Mouse (Mus musculus): ENCODE measurements around the gene Zcchc17.
A peak's percentile ranks its signal among the peaks of the same experiment; 100 is the strongest.

The Zcchc17 gene

DNA sequence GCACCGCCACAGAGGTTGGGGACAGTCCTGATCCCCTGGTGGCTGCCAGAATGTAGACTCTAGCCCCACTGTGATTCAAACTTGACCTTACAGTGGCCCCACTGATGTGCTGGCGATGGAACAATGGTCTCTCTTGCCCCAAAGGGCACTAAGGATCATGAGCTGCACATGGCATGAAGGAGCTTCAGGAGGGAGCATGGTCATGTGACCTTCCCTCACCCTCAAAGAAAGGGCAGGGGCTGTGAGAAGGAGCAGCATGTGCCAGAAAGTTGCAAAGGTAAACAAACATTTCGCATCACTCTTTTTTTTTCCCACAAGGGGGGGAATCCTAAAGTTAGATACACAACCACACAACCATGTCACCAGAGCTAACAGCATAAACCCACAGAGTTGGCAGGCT, 41.6 kb downstream of the Zcchc17 start:
- no peak for DNase-seq (ENCODE audit: low read depth, low spot score)

DNA sequence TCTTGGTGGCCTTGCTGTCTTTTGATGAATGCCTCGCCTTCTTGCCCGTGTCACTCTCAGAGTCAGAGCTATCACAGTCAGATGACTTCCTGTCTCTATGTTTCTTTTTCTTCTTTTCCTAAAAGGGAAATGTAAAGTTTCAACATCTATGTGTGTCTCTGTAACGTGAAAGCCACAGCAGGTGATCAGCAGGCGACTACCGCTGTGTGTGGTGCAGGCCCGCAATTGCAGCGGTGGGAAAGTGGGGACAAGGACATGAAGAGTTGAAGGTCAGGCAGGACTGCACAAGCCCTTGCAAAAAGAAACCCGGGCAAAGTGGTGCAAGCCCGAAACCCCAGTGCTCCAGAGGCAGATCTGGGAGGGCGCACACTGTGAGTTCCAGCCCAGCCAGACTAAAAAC, 43.1 kb downstream of the Zcchc17 start:
- DNase-seq (ENCODE audit: low read depth, low spot score): no peak

- DNase-seq (ENCODE audit: low read depth, low spot score): no peak
Measured at GRCm38 (mm10) chr4:130315771-130316527, 43.8 kb downstream of the Zcchc17 start.

DNA sequence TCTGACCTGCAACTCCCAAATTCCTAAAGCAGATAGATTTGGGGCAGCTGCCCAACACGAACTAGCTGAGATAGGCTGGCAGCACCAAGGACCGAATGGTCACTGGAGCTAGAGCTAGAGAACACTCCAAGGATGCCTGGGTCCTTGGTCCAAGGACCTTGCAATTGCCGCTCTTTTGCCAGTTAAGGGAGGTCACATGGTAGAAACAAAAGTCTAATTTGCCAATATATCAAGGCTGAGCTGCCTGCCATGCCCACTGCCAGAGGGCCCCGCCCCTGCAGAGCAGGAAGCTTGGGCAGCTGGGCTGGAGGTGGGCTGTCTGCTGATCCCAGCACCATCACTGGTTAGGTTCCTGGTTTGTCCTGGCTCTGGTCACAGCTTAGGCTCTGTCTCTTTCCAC, 46.2 kb downstream of the Zcchc17 start:
- DNase-seq (ENCODE audit: low read depth, low spot score): no peak

- peak; percentile 58 for DNase-seq (ENCODE audit: low read depth, low spot score)
Measured at GRCm38 (mm10) chr4:130312526-130312925, 47.2 kb downstream of the Zcchc17 start.

DNA sequence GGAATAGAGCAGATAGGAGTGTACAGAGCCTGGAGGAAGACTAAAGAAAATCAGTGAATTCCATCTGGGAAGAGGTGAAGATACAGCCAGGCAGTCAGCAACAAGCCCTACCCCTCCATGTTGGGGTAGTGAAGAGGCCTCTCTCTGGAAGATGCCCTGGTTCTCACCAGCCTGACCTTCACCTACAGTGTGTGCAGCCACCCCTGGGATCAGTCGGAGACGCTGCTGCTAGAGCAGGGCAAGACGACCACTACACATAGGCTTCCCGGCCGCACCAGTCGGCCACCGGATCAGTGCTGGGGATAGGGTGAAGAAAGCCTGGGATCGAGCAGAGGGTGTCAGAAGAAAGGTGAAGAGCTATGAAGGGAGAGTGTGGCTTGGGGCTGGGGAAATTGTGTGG, 50.5 kb downstream of the Zcchc17 start:
- DNase-seq (ENCODE audit: low read depth, low spot score): no peak

- peak; percentile 87 for DNase-seq (ENCODE audit: low read depth, low spot score)
Measured at GRCm38 (mm10) chr4:130308231-130309081, 51.3 kb downstream of the Zcchc17 start, which contains the start of the genes Fabp3 and Gm10570. Fabp3 (plus strand) TSS chr4:130308595. Gm10570 (minus strand) TSS chr4:130308674.

DNA sequence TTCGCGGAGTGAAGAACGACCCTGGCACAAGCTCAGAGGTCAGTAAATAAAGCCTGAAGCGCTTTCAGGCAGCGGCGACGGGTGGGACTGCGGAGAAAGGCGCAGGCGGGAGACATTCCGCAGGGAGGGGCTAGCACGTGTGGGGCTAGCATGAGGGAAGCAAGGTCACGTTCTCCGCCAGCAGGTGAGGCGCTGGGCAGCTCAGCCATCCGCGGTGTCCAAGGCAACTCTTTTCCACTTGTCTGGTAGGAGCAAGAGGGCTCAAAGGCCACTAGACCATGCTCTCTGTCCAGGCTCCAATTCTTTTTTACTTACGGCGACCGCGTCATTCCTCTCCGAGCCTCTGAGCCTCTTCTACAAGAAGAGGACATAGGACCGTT, 51.9 kb downstream of the Zcchc17 start:
- DNase-seq (ENCODE audit: low read depth, low spot score): peak; percentile 56

GRCm38 (mm10) chr4:130306796-130307630, 52.7 kb downstream of the Zcchc17 start:
- DNase-seq (ENCODE audit: low read depth, low spot score): peak; percentile 81

DNA sequence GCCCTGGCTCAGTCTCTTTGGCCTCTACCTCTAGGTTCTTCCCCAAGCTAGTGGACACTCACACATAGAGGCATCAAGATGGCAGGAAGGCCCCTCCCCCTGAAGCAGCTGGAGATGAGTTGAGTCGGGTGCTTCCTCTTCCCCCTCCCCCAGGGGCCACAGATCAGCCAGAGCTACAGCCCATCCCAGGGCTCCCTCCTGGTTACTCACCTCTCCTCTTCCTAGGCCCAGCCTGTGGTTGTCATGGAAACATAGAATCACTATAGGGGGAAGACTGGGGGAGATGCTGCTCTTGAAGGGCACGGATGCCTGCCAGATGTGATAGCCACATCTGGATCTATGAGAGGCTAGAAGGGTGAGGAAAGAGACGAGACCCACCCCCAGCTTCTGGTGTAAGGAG, 55.0 kb downstream of the Zcchc17 start:
- DNase-seq (ENCODE audit: low read depth, low spot score): no peak

GRCm38 (mm10) chr4:130302285-130302870, 57.4 kb downstream of the Zcchc17 start:
- DNase-seq (ENCODE audit: low read depth, low spot score): no peak

GRCm38 (mm10) chr4:130299629-130300018, 60.1 kb downstream of the Zcchc17 start:
- DNase-seq (ENCODE audit: low read depth, low spot score): no peak

DNA sequence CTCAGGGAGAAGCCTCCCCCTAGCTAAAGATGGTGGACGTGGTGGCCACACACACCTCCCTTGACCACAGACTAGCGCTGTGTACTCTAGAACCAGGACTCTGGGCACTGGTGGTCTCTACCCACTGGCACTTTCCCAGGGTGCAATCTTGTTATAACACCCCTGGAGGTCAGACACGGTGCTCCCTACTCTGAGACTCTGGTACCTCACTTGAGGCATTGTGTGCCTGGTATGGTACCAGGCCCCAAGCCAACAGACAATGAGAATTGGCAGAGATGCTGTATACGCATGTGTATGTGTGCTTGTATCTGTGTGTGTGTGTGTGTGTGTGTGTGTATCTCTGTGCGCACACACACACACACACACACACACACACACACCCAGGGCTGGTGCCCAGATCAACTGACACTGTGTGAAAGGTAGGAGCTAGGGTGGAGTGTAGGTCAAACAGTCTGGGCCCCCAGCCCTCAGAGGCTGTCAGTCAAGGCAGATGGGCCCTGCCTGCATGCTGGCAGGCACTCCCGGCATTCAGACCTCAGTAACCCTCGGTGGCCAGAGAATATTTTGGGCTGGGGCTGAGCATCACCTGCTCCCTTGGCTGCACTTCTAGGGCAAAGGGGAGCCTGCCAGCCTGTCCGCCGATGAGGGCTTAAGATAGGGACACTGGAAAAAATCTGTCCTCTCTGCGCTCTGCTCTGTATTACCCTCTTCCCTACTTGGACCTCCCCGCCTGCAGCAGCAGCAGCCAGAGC, 60.7 kb downstream of the Zcchc17 start:
- DNase-seq (ENCODE audit: low read depth, low spot score): peak; percentile 92

DNA sequence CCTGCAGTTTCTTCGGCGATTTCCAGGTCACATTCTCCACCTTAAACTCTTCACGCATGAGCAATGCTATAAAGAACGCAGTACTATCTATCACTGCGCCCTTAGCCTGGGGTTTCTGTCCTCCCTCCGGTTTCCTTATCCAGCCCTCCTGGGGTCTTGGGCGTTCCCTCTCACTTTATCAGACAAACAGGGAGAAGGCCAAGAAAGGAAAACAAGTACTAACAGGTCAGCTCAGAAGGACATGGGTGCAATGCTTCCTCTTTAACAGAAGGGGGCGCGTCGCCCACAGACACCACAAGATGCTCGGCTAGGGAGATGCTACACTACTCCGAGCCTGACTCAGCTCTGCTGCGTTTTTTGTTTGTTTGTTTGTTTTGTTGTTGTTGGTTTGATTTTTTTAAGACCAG, 62.6 kb downstream of the Zcchc17 start:
- peak; percentile 57 for DNase-seq (ENCODE audit: low read depth, low spot score)

DNA sequence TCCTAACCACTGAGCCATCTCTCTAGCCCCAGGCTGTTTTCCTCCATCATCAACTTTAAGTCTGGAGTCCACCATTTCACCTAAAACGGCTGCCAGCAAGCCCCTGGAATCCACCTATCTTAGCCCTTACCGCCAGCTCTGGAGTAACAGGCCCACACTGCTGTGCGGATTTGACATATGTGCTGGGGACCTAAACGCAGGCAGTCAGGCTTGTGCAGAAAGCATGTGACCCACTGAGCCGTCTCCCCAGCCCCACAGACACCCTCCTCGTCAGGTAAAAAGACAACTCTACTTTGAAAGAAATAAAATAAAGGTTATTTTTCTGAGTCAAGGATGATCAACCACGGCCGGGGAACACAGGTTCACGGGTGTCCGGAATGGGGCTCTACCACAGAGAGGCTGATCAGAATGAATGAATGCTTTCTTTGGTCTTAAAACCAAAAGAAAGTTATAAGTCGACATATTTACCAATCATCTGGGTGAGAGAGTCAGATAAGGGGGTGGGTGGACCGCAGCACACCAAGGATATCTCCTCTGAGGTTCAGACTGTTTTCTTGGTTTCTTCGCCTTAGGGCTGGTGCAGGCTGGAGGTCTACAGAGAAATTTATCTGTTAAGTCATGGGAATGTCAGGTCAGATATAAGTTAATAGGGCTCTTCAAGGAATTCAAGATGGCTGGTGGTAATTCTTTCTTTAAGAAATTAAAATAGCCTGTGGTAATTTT, 63.3 kb downstream of the Zcchc17 start:
- no peak for DNase-seq (ENCODE audit: low read depth, low spot score)

DNA sequence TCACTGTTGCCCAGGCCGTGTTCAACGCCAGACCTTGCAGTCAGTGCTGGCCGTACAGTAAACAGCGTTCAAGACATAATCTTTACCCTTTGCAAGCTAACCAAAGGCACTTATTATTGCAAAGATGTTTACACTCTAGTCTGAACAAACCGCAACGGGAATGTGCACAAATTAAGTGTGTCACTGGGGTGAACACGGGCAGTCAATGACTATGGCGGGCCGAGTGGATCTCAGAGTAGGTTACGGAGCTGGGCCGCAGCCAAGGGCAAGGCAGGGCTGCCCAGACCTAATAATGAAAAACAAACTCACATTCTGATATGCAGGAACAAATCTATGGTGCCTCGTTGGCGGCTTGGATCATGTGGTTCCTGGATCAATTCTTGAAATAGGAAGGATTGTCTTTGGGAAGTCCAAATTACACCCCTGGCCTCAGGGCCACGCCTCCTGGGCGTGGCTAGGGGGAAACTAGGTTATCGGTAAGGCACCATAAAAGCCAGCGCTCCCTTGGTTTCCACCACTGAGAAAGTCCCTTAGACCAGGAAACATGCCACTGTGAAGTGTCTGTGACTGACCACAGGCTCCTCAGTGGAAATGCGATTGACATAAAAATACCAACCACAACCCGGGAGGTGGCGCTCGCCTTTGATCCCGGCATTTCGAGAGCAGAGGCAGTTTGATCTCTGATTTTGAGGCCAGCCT, 64.5 kb downstream of the Zcchc17 start:
- DNase-seq (ENCODE audit: low read depth, low spot score): no peak

- no peak for DNase-seq (ENCODE audit: low read depth, low spot score)
Measured at GRCm38 (mm10) chr4:130294513-130294912, 65.2 kb downstream of the Zcchc17 start.

- DNase-seq (ENCODE audit: low read depth, low spot score): peak; percentile 78
Measured at GRCm38 (mm10) chr4:130292271-130292670, 67.5 kb downstream of the Zcchc17 start.

DNA sequence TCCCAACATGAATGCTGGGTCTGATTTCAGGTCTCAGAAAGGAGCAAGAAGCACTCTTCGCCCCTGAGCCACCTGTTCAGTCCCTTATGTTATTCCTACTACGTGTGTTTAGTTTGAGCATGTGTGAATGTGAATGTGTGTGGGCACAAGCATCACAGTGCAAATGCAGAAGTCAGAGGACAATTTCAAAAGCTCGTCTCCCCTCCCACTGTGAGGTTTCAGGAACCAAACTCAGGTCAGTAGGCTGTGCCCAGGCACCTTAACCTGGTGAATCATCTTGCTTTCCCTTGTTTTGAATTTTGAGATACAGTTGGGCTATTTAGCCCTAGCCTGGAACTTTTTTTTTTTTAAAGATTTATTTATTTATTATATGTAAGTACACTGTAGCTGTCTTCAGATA, 69.9 kb downstream of the Zcchc17 start:
- no peak for DNase-seq (ENCODE audit: low read depth, low spot score)

Measured in skeletal muscle tissue, adult 2 months (tissue).